Mouse (Mus musculus): ENCODE results near the gene Mettl8. TPM values are rescaled to one million over a fixed set of nuclear protein-coding genes. Genes with fewer than 3 reads are reported as not detected.

Mettl8 gene
- polyA plus RNA-seq, 1 experiment, result 6.6 TPM

GRCm38 (mm10) chr2:70918516-70918915 is 136.9 kb downstream of the Mettl8 start:
- DNase-seq, result no peak
- TF ChIP-seq POLR2A (IDR thresholded peaks at IDR 0.05; ENCODE audit: low read depth, low read length) (no peak), CTCF (conservative IDR thresholded peaks at IDR 0.05; ENCODE audit: insufficient read depth, insufficient read length, low read depth, low read length) (no peak)
- Histone ChIP-seq H3K4me1 (ENCODE audit: control insufficient read depth, insufficient read depth, low read length) (no peaks in the 10 kb centered on the region), H3K27ac (ENCODE audit: insufficient read depth, low read depth, low read length) (no peak overlapping the region), H3K36me3 (ENCODE audit: control insufficient read depth, insufficient read depth, low read length) (no peaks in the 10 kb centered on the region), H3K27me3 (replicated peaks; ENCODE audit: control insufficient read depth, insufficient read depth, low read length) (no peaks in the 10 kb centered on the region), H3K4me3 (ENCODE audit: insufficient read depth, low read depth, low read length) (no peak overlapping the region)
- WGBS, result 91% methylated on average over 2 of the region's 2 CpGs

Other genes starting within 250 kb of the Mettl8 start
- gene Tlk1, start 229.9 kb downstream of the Mettl8 start, polyA plus RNA-seq (2012; rRNA removed), result 11.0 and 13.9 TPM in 2 replicates
- gene Dcaf17, start 255 bp downstream of the Mettl8 start, polyA plus RNA-seq (2012; rRNA removed), result 3.7 and 3.8 TPM in 2 replicates
- gene Cybrd1, start 62.3 kb upstream of the Mettl8 start, polyA plus RNA-seq (2012; rRNA removed), result 0.25 and 0.42 TPM in 2 replicates
- gene Dync1i2, start 156.1 kb upstream of the Mettl8 start, polyA plus RNA-seq (2012; rRNA removed), result 17.5 and 28.8 TPM in 2 replicates

Data from kidney, adult 2 months (tissue).